Mouse (Mus musculus) neural tube, embryonic 10.5 days (tissue): Measurements from ENCODE around the gene Srgap1.

Source experiments
- DNase-seq: peaks from one replicate; pipeline ENCODE4 v3.0.0-alpha.2; 2017; ENCODE audit warnings: low spot score; ENCODE audit errors: extremely low spot score

Gene Srgap1

GRCm38 (mm10) chr10:121830335-121831307 is 216.5 kb downstream of the Srgap1 start:
- no peak for DNase-seq

- DNase-seq, result no peak
These were observed 217.3 kb downstream of the Srgap1 start for GRCm38 (mm10) chr10:121829800-121830303.

- no peak for DNase-seq
These were observed 218.1 kb downstream of the Srgap1 start for GRCm38 (mm10) chr10:121829034-121829433.

- no peak for DNase-seq
These were observed 224.4 kb downstream of the Srgap1 start for GRCm38 (mm10) chr10:121822674-121823073.

GRCm38 (mm10) chr10:121820846-121821245 is 226.3 kb downstream of the Srgap1 start:
- no peak for DNase-seq

GRCm38 (mm10) chr10:121817983-121818382 is 229.1 kb downstream of the Srgap1 start:
- no peak for DNase-seq

GRCm38 (mm10) chr10:121807771-121808170 is 239.3 kb downstream of the Srgap1 start:
- no peak for DNase-seq

- DNase-seq, result no peak
These were observed 240.3 kb downstream of the Srgap1 start for GRCm38 (mm10) chr10:121806806-121807205.

GRCm38 (mm10) chr10:121805933-121806341 is 241.2 kb downstream of the Srgap1 start:
- no peak for DNase-seq

GRCm38 (mm10) chr10:121804551-121804950 is 242.6 kb downstream of the Srgap1 start:
- no peak for DNase-seq

- DNase-seq, result no peak
These were observed 247.1 kb downstream of the Srgap1 start for GRCm38 (mm10) chr10:121800041-121800440.

- no peak for DNase-seq
These were observed 250.9 kb downstream of the Srgap1 start for GRCm38 (mm10) chr10:121796027-121796802.

- no peak for DNase-seq
These were observed 252.6 kb downstream of the Srgap1 start for GRCm38 (mm10) chr10:121794486-121794885.

- DNase-seq, result no peak
These were observed 254.5 kb downstream of the Srgap1 start for GRCm38 (mm10) chr10:121792661-121793060.

GRCm38 (mm10) chr10:121790078-121790477 is 257.0 kb downstream of the Srgap1 start:
- no peak for DNase-seq

GRCm38 (mm10) chr10:121788536-121788935 is 258.6 kb downstream of the Srgap1 start:
- no peak for DNase-seq

GRCm38 (mm10) chr10:121781159-121781558 is 266.0 kb downstream of the Srgap1 start:
- no peak for DNase-seq

- no peak for DNase-seq
These were observed 271.1 kb downstream of the Srgap1 start for GRCm38 (mm10) chr10:121775990-121776389.

GRCm38 (mm10) chr10:121773813-121774212 is 273.3 kb downstream of the Srgap1 start:
- no peak for DNase-seq

GRCm38 (mm10) chr10:121770624-121771577 is 276.2 kb downstream of the Srgap1 start:
- DNase-seq, result peak; percentile 49

GRCm38 (mm10) chr10:121769711-121770110 is 277.4 kb downstream of the Srgap1 start:
- DNase-seq, result no peak
